Mouse (Mus musculus) frontal cortex, adult (tissue): ENCODE data around the gene Parp11.

ENCODE experiments used
- ATAC-seq: cut with Nextera tagmentation; 2 replicates; pipeline ENCODE4 v1.9.2; 2017; ENCODE audit warnings: mild to moderate bottlenecking, moderate library complexity, mixed read lengths; ENCODE audit not compliant: low TSS enrichment

Parp11 gene

DNA sequence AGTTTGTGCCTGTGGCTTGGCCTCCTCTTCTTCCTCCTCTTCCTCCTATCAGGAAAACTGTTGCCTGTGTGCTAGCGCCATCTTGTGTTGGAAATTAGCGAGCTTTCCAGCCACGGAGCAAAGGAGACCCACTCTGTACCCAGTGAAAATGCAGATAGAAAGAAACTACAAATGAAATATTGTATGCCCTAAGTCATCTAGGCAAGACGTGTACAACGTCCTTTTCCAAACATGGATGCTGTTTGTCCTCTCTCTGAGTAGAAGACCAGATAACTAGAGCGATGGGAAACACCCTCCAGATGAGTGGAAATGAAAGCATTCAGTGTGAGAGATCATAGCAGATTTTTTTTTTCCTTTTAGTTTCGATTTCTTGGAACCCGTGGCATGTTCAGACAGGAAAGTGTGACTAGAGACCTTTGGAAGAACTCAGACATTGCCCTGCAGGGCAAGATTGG, at the start of gene Parp11:
TSS of gene Parp11 (plus strand) at position 405 of the 455 bp plus-strand sequence.
- peak; percentile 78 for ATAC-seq

DNA sequence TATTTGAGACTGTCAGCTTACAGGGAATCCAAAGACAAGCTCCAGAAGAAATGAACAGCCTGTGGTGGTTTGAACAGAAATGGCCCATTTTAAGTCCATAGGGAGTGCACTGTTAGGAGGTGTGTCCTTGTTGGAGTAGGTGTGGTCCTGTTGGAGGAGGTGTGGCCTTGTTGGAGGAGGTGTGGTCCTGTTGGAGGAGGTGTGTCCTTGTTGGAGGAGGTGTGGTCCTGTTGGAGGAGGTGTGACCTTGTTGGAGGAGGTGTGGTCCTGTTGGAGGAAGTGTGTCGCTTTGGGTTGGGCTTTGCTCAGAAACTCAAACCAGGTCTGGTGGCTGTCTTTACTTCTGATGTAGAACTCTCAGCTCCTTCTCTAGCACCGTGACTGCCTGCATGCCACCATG, 48.6 kb upstream of the Parp11 start:
- ATAC-seq = no peak

DNA sequence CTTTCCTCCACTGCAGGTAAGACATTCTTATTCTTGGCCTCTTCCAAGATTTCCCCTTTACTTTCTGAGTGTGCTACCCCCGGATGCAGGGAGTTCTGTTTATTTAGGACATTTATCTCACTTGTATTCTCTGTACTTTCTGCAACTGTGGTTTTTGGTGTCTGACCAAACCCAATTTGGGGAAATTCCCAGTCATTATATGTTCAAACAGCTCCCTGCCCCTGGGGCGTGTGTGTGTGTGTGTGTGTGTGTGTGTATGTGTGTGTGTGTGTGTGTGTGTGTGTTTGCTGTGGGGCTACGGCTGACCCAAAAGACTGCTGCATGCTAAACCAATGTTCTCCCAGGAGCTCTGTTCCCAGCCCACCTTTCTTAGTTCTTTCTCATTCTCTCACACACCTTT, 45.2 kb upstream of the Parp11 start:
- no peak for ATAC-seq

DNA sequence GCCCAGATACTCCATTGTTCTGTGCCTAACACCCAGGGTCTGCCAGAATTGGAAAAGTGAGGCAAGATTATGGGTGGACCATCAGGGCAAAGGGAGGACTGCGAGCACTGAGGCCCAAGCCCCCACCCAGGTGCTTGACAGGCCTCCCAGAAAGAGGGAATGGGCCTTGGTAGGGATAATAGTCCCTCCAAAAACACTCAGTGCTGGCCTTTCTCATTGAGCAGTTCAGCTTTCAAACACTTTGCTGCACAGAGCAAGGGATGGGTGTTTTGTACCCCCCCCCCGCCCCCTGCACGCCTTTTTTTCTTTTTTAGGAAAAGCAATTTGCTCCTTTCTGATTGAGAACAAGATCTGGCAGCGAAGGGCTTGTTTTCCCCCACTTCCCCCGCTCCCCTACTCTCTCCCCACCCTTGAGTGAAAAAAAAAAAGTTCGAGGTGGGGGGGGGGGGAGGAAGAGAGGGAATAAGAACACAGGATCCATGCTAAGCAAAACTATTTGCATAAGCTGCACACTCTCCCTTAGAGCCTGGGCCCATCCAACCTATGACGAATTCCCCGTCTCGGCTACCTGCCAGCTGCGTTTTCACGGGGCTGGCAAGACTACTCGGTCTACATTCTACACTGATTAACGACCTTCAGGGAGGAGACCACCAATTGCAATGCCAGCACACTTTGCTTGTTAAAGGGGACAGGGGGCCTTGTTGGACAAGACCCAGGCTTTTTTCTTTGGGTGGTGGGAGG, 42.4 kb upstream of the Parp11 start:
- peak; percentile 71 for ATAC-seq

DNA sequence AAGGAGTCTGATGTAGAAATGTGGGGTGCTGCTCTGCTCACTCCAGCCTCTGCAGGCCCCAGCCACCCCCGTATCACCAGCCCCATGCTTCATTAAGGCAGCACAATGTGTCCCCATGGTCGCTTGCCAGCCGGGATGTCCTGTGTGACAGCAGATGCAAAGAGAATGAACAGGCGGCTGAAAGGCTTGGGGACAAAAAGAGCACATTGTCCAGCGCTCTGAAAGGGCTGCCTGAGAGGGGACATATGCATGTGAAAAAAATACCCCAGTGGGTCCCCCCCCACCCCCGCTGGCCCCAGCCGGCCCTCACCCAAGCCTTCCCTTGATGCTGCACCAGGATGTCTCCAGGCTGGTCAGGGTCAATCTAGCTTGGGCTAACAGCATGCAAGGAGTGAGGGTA, 41.0 kb upstream of the Parp11 start:
- peak; percentile 62; the same call in 1 of the 2 replicates for ATAC-seq

DNA sequence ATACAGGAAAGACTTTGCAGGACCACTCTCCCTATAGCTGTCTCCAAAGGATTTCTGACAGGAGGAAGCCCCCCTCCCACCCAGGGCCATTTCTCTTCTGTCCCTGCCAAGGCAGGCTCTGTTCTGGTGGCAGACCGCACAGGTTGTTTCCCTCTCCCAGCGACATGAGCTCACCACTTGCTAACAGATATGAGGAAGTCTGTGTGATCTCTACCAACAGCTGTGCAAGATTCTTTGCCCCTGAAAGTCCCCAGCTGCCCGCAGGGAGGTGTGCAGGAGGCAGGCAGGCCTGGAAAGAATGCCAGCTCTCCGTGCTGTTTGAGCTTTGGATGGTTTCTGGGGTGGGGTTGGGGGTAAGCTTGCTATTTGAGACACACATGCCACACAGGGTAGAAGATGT, 38.9 kb upstream of the Parp11 start:
- no peak for ATAC-seq

DNA sequence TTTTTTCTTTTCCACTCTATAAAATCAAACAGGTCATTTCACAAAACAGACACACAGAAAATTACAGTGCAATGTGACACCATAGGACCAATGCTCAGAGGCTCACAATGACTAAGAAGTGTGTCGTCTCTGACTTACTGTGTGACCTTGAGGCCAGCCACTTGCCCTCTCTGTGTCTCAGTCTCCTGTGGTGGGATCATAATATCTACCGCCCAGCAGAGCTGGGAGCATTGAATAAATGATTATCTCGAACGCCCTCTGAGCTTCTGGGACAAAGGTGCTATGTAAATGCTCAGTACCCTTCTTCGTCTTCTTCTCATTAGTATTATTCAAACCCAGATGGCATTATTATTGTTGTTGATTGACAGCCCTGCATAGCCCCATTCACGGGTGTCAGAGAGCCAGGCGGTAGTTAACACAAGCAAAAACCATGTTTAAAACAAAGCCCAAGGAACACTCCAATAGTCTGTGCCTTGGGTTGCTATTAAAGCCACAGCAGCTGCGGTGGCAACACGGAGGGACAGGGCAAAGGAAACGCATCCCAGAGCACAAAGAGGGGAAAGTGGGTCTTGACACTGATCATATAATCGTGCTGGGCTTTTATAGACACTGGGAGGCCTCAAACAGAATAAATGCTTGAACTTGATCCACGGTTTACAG, 29.0 kb upstream of the Parp11 start:
- no peak for ATAC-seq

DNA sequence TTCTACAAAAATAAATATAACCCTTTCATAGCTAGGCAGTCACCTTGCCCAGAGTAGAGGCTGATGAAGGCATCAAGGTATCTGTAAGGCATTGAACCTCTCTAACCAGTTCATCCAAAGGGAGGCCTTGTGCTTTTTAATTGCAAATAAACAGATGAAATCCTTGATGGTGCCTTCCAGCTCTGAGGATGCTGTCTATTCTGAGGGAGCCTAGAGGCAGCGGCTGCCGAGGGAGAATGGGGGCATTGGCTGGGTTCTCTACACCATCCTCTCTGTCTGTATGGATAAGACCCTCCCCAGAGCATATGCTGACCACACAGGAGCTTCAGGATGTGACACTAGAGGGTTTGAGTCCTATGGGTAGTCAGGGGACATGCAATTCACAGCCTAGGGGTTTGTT, 28.3 kb upstream of the Parp11 start:
- ATAC-seq = no peak

DNA sequence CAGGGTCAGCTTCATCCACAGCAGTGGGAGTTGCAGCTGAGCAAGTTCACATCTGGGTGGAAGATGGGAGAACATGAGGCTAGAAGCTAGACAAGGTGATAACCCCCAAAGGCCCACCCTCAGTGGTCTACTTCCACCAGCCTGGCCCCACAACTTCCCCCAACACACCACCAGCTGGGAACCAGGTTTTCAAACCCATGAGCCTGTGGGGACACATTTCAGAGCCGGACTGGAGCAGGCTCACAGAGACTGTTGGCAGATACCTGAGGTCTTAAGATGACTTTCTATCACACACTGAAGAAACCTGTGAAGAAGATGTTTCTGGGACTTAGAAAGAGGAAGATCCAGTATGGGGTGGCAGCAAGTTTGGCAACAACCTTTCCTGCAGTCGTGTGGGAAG, 26.5 kb upstream of the Parp11 start:
- no peak for ATAC-seq

DNA sequence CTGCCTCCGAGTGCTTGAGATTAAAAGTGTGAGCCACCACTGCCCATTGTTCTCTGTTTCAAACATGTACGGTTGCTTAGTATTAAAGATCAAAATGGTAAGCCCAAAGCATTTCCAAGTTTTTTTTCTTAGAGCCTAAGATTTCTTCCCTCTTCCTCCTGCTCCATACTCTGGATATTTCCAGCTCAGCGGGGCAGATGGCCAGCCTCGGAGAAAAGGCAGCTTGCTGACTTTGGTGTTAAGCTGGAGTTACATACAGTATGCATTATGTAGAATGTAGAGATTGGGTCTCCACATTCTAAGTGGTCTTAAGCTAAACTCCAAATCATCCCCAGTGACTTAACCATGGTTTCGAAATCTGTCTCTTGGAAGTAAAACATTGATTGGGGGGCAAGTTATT, 21.5 kb upstream of the Parp11 start:
- ATAC-seq = peak; percentile 83

DNA sequence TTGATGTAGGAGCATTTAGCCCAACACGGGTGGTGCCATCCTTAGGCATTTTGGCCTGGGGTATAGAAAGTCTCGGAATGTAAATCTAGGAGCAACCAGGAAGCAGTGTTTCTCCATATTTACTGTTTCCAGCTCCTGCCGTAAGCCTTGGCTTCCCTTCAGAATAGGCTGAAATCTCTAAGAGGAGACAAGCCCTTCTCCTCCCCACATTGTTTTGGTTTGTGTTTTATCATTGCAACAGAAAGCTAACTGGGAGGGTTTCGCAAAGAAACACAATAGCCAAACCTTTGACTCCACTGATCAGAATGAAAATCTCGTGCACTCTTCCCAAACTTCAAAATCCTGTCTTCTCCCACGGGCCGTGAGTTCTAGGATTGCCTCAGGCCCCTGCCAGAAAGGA, 15.9 kb upstream of the Parp11 start:
- ATAC-seq = no peak

DNA sequence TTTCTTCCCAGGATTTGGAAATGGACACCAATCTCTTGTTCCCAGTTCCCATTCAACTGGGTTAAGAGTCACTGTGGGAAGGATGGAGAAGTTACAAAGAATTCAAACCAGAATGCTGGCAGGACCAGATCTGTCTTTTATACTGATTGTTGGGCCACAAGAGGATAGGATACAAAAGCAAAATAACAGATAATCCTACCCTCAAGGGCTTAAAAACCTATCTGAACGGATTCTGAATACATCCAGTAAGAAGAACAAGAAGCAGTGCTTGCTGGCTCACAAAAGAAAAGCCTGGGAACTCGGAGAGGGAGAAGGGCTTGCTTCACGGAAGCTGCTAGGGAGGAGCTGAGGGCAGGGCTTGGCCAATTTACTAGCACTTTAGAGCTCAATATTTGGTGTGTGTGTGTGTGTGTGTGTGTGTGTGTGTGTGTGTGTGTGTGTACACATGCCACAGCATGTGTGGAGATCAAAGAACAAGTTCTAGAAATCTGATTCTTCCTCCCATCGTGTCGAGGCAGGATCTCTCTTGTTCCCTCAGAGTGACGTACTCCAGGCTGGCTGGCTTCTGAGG, 15.4 kb upstream of the Parp11 start:
- no peak for ATAC-seq

DNA sequence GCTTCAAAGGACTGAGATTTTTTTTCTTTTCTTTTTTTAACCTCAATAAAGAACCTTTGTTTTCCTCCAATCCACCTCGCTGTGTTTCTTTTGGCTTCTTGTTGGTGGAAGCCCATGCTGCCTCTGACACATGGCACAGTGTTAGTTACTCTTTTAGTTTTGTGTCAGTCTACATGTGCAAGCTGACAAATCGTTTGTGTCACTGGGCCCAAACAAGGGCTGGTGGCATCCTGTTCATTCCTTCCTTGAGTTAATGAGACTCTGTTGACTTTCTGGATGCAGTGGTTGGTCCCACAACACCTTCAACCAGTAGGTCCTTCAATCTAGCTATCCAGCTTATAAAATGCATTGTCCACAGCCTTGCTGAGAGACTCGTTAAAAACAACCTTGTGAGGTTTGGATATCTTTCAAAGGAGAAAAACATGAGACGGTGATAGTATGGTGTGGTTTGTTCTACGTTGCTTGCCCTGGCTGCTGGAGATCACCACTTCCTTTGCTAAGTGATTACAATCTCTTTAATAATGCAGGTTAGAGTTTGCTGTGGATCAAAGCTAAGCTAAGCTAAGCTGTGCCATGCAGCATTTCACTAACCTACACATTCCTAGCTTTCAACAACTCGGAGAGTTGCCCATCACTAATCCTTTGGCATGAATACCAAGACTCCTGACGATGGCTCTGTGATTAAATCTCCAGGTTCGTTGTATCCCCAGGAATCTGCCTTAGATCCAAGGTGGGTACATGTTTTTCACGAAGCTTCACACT, 12.6 kb upstream of the Parp11 start:
- ATAC-seq = no peak

DNA sequence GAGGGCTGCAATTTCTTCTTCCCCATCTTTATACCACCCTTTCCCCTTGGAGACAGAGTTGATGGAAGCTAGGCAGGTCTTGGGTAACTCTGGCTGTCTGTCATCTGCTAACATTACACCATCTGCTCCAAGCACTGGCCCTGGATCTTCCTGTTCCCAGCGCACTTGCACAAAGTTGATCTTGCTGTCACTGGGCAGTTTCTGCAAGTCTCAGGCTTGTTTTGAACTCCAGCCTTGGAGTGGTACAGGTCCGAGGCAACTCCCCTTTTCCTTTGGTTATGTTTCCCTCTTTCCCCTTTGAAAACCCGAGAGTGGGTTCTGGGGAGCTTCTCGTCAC, 12.0 kb upstream of the Parp11 start:
- ATAC-seq = no peak

DNA sequence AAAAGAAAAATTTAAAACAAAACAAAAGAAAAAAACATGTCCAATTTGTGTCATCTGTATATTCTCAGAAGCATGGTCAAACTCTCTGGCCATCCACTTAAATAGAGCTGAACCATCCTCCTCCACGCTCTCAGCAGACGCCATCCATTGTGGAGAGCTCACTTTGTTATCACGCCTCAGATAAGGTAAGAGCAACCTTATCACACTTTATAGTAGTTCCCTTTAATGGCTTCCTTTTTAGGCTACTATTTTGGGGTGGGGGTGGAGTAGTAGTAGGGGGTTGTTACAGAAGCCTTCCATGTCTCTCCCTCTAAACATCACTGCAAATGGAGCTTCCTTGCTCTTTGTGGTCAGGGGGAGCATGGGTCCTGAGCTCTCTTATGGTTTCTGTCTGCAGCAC, 7.6 kb upstream of the Parp11 start:
- no peak for ATAC-seq

DNA sequence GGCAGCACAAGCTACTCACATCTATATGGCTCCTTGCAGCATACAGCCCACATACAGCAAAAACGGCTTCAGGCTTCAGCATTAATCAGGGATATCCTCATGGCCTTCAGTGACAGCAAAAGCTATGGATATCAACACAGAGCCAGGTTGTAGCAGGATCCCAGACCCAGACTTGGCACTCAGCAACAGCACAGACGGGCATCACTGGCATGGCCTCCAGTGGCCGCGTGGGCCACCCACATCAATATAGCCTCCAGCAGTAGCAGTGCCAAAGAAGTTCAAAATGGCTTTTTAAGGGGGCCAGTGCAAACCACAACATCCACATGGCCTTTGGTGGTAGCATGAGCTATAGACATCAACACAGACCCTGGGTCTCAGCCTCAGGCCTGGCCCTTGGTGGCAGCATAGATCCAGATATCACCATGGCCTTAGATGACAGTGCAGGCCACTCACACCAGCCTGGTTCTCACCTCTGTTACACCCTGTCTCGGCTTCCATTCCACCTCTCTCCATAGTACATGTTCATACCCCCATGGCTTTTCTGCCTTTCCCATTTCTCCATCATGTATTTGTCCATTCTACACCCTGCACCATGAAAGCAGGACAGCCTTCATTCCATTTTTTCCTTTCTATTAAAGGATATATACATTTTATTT, 7.0 kb upstream of the Parp11 start:
- no peak for ATAC-seq

DNA sequence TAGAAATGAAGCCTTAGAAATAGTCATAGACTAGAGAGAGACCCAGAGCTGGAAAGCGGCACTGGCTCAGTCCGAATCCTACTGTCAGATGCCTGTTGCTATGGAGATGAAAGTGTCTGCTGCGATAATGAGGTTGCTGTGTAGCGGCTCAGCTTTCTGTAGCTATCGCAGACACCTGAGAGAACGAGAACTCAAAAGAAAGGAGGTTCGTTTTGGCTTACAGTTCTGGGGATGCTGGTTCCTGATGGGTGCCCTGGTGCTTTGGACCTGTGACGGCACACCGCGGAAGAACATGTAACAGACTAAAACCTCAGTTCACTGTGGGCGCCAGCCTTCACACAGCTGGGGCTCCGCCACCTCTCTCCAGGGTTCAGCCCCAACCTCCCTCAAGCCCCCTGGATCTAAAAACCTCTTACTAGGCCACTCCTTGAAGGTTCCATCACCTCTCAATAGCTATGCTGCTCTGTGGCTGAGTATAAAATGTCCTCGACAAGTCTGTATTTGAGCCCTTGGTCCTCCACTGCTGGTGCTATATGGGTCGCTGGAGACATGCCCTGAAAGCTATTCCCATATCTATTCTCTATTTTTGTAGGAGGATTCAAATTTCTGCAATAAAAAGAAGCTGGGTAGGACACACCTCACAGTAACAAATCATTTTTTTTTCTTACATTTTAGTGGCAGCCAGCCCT, 6.1 kb upstream of the Parp11 start:
- peak; percentile 92 for ATAC-seq

DNA sequence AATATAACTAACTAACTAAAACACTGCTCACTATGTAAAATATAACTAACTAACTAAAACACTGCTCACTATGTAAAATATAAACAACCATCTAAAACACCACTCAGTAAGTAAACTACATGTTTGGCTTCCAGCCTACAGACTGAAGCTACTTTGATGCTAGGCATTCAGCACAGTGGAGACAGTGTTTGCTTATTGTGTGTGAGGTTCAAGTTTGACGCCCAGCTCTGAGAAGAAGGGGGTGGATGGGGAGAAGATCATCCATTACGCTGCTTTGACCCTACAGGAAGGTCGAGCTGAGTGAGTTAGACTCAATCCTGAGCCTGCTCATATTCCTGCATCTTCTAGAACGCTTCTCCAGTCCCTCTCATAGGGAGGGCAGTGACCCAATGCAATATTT, 4.1 kb upstream of the Parp11 start:
- ATAC-seq = no peak

DNA sequence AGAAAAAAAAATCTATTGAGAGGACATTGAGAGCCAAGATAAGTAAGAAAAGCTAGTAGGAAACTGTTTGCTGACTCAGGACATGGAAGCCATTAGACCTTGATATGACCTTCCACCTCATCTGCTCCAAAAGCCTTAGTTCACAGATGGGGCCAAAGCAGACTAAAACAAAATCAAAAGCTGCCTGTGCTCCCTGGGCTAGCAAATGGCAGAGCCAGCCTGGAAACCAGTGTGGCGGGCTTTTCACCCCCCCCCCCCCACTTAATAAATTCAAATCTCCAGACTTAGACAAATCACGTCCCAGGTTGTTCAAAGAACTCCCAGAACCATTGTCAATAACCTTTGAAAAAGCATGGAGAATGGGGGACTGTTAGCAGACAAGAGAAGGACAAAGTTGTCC, 2.7 kb upstream of the Parp11 start:
- no peak for ATAC-seq

DNA sequence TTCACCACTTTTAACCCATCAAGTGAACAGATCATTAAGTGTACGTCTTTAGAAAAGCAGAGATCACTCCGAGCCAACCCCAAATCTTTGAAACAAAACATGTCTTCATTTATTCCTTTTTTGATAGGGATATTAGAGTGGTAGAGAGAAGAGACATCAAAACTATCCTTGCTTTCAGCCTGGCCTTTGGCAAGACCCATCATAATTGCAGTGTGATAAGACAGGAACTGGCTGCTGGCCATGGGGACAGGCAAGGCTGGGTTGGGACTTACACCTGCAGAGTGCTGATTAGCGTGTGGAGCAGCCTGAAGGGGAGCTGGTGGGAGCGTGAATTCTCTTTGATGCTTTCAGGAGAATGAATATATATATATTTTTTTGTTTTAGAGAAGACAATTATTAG, 2.2 kb upstream of the Parp11 start:
- ATAC-seq = no peak

DNA sequence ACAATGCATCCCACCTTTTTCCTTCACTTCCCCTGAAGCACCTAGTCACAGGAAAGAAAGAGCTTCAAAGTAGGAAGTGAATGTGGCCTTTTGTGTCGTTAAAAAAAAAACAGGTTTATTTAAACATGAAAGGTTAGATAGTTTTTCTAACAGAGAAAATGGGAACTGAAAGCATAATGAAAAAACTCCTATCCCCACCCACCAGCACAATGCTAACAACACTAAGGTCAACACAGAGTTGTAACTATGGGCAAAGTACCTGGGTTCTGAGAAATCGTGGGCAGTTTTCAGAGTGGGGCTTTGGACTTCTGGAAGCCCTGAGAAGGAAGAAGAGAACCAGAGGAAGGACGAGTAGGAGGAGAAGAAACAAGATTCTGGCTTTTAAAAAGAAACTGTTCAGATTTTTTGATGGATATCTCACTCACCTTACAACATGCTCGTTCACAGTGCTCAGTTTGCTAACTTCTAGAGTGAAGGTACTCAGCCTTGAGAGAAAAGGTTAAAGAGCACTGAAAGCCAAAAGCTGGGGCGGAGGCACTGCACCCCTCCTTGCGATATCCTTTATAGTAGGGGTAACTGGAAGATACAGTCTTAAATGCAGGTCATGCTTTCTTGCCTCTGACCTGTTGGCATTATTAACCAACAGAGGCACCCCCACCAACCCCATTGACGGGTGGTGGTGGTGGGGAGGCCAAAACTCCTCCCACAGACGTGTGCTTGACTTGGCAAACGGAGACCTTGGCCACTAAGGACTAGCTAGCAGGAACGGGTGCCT, 1.2 kb downstream of the Parp11 start:
- ATAC-seq = no peak
